Mouse (Mus musculus): ENCODE measurements around the gene Gtpbp4. TPM values are rescaled to one million over a fixed set of nuclear protein-coding genes. Genes with fewer than 3 reads are reported as not detected.

Gtpbp4 gene
- polyA plus RNA-seq (2012; rRNA removed), result 17.2 and 17.5 TPM in 2 replicates

DNA sequence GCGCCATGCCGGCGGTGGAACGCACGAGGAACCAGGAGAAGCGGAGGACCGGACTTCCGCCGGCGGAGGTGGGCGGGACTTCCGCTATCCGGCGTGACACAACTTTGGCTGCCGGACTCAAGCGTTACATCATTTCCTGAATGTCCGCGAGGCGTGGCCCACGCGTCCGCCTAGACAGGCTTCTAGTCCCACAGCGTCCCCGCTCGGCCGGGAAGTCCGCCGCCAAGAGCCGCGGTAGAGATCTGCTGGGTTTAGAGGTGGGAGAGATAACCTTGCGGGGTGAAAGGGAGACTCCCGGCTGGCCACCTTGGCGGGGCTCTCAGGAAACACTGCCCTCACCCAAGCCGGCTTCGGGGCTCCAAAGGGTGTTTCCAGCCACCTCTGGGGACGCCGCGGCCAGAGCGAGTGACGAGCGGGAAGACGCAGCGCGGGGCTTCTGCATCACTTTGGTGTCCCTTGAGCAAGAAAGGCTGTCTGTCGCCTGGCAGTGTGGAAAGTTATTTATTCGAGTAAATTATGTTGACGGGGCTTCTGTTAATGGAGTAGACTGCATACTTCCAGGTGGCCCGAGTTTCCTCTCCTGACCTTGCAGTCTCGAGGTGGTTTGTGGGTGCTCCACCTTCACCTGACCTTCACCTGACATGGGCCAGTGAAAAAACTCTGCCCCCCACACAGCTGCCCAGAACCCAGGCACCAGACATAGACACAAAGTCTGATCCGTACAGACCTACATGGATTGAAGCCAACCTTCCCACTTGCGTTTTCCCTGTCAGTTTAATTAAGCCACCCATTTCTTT is at the start of gene Gtpbp4:
Gtpbp4 (minus strand) TSS at position 94 of the 797 bp plus-strand sequence.

DNA sequence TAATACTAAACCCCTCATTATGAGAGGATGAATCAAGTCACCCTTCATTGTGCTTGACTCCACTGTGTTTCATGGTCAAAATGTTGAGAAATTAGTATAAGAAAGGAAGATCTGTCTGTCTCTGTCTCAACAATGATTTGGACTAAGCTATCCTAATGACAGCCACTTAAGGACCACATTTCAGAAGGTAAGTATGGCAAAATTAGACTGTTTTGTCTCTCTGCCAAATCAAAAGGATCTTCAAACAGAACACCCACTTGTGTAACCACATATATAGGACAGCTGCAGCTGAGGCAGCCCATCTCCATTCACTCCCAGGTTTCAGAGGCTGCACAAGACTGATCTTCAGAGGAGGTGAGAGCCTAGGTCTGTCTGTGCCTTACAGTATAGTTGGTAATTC is 43.3 kb downstream of the Gtpbp4 start, which contains the start of gene Idi2:
Idi2 (plus strand) TSS at position 301 of the 400 bp plus-strand sequence.

GRCm38 (mm10) chr13:8948131-8948530 is 47.8 kb downstream of the Gtpbp4 start, which contains the start of gene Gm9745:
Gm9745 (minus strand) TSS chr13:8948231.

Other genes starting within 250 kb of the Gtpbp4 start
- 4.2 and 5.5 TPM in 2 replicates for gene Wdr37, start 124.2 kb downstream of the Gtpbp4 start, polyA plus RNA-seq (2012; rRNA removed)
- 54.4 and 60.4 TPM in 2 replicates for gene Idi1, start 110.6 kb downstream of the Gtpbp4 start, polyA plus RNA-seq (2012; rRNA removed)
- not detected in 2 replicates for gene Gm9745, start 47.9 kb downstream of the Gtpbp4 start, polyA plus RNA-seq (2012; rRNA removed)
- 0.02 TPM in 1 of 2 replicates, not detected in the other for gene Idi2, start 43.2 kb downstream of the Gtpbp4 start, polyA plus RNA-seq (2012; rRNA removed)
- 15.9 and 19.7 TPM in 2 replicates for gene Larp4b, start 97.8 kb upstream of the Gtpbp4 start, polyA plus RNA-seq (2012; rRNA removed)

All from liver, embryonic 14 days (tissue).